Mouse (Mus musculus) small intestine, adult 2 months (tissue): Measurements from ENCODE around the gene Skint8.

Source experiments
- CTCF ChIP-seq: fragments of 200-500 bp; IDR thresholded peaks from 2 replicates; pipeline ENCODE4 v1.5.1; 2012; ENCODE audit warnings: low read depth, mild to moderate bottlenecking, control low read depth, inconsistent platforms, low read length, moderate library complexity, mixed read lengths; ENCODE audit not compliant: insufficient replicate concordance, insufficient read length; ENCODE audit errors: extremely low read depth
- POLR2A ChIP-seq: fragments of 200-500 bp; IDR thresholded peaks from 2 replicates; pipeline ENCODE4 v1.6.1; 2012; ENCODE audit warnings: low read depth, mild to moderate bottlenecking, control low read depth, inconsistent platforms, low read length, moderate library complexity

GRCm38 (mm10) chr4:111907926-111908325, 11.3 kb upstream of the Skint8 start:
- TF ChIP-seq CTCF, result no peak
- no peak for TF ChIP-seq POLR2A
